8 mouse cellular contexts compared by ENCODE assay signal in the genomic region with DNA sequence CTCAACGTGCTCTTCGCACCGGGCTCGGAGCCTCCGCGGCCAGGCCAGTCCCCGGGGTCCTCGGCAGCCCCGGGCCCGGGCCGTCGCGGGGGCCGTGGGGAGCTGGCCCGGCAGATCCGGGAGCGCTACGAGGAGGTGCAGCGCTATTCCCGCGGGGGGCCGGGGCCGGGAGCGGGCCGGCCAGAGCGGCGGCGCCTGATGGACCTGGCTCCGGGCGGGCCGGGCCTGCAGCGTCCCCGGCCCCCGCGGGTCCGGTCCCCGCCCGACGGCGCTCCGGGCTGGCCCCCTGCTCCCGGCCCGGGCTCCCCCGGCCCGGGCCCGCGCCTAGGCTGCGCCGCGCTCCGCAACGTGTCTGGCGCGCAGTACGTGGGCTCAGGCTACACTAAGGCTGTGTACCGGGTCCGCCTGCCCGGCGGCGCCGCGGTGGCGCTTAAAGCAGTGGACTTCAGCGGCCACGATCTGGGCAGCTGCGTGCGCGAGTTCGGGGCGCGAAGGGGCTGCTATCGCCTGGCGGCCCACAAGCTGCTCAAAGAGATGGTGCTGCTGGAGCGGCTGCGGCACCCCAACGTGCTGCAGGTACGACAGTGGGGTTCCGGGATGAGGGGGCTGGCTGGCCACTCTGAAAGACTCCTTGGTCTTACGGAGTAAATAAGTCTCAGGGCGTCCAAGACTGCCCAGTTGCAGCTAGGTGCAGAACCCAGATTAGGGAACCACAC. TPM values are rescaled to one million over a fixed set of nuclear protein-coding genes. Genes with fewer than 3 reads are reported as not detected.
DNase-seq lines count a peak whose midpoint lies in the region; ATAC-seq and TF ChIP-seq lines count a peak whose summit lies in the region.

No protein-coding gene starts in this region.

- peak overlapping the region; percentile 92 for H3K9ac ChIP-seq in limb, embryonic 11.5 days (ENCODE audit: low read length)
- H3K9ac ChIP-seq in midbrain, postnatal 0 days (replicated peaks; ENCODE audit: low read length, poor library complexity, severe bottlenecking) = peak overlapping the region; percentile 91

- H3K4me2 ChIP-seq in limb, embryonic 11.5 days (ENCODE audit: low read depth, severe bottlenecking) = peak overlapping the region; percentile 80
- peak overlapping the region; percentile 96 for H3K4me2 ChIP-seq in midbrain, postnatal 0 days (ENCODE audit: low read depth, low read length, poor library complexity, severe bottlenecking)

- peak; percentile 56 for DNase-seq in gastrocnemius, postnatal 14 days
- no peak for DNase-seq in gastrocnemius, postnatal 36 days
- peak; percentile 60 for DNase-seq in Muller cell, postnatal 12 days (ENCODE audit: inconsistent ontology term)
- DNase-seq in heart, postnatal 36 days = peak; percentile 47 to 63
- peak; percentile 58 for DNase-seq in limb, embryonic 11.5 days (ENCODE audit: low spot score)
- peak; percentile 53 for DNase-seq in midbrain, postnatal 0 days (ENCODE audit: low spot score)

- no peak for ATAC-seq in limb, embryonic 11.5 days (ENCODE audit: insufficient number of reproducible peaks, low FRiP score, low TSS enrichment, low read depth)
- ATAC-seq in midbrain, postnatal 0 days (ENCODE audit: low FRiP score) = peak; percentile 59
- no peak for ATAC-seq in inflammation-experienced regulatory T-cells, adult 6 months

- under 1% methylated on average over 54 of the region's 80 CpGs for WGBS in limb, embryonic 11.5 days
- under 1% methylated on average over 50 of the region's 80 CpGs for WGBS in midbrain, postnatal 0 days

- H3K4me3 ChIP-seq in cortical plate, adult 2 months (ENCODE audit: insufficient read depth, low read length) = peak overlapping the region; percentile 42
- peak overlapping the region; percentile 65 for H3K4me3 ChIP-seq in limb, embryonic 11.5 days (ENCODE audit: low read depth, low read length)
- peak overlapping the region; percentile 74 for H3K4me3 ChIP-seq in midbrain, postnatal 0 days (ENCODE audit: low read depth, low read length)

- peaks cover 7% of the 10 kb centered on the region for H3K4me1 ChIP-seq in cortical plate, adult 2 months (ENCODE audit: control insufficient read depth, insufficient read depth, low read length)
- peaks cover 40% of the 10 kb centered on the region for H3K4me1 ChIP-seq in limb, embryonic 11.5 days (ENCODE audit: control insufficient read depth, insufficient read depth, low read length)
- peaks cover 12% of the 10 kb centered on the region; the same call in 1 of the 2 replicates for H3K4me1 ChIP-seq in midbrain, postnatal 0 days (ENCODE audit: insufficient read depth, low read length)

- TF ChIP-seq POLR2A in cortical plate, adult 2 months (IDR thresholded peaks at IDR 0.05; ENCODE audit: extremely low read depth, insufficient read depth, low read length) = no peak

- H3K9me3 ChIP-seq in limb, embryonic 11.5 days (ENCODE audit: control insufficient read depth, low read length) = no peaks in the 10 kb centered on the region
- no peaks in the 10 kb centered on the region for H3K9me3 ChIP-seq in midbrain, postnatal 0 days (ENCODE audit: low read length)

- no peak for TF ChIP-seq CTCF in cortical plate, adult 2 months (IDR thresholded peaks at IDR 0.05; ENCODE audit: extremely low read depth, insufficient read depth, low read length)
- no peak for TF ChIP-seq CTCF in midbrain, postnatal 0 days (IDR thresholded peaks at IDR 0.05)

- H3K36me3 ChIP-seq in limb, embryonic 11.5 days (ENCODE audit: control insufficient read depth, insufficient read depth, low read length) = no peaks in the 10 kb centered on the region
- H3K36me3 ChIP-seq in midbrain, postnatal 0 days (ENCODE audit: insufficient read depth, low read length) = no peaks in the 10 kb centered on the region; the same call in 1 of the 2 replicates

- H3K27ac ChIP-seq in cortical plate, adult 2 months (ENCODE audit: insufficient read depth, low read length) = no peak overlapping the region
- peak overlapping the region; percentile 81 for H3K27ac ChIP-seq in limb, embryonic 11.5 days (replicated peaks; ENCODE audit: low read depth, low read length)
- H3K27ac ChIP-seq in midbrain, postnatal 0 days (ENCODE audit: low read depth, low read length) = peak overlapping the region; percentile 70

- peaks cover 66% of the 10 kb centered on the region for H3K27me3 ChIP-seq in limb, embryonic 11.5 days (ENCODE audit: control insufficient read depth, insufficient read depth, low read length)
- peaks cover 33% of the 10 kb centered on the region for H3K27me3 ChIP-seq in midbrain, postnatal 0 days (ENCODE audit: insufficient read depth, low read length)

- intact Hi-C loops in gastrocnemius, postnatal 14 days (cut with DNase I; ENCODE audit: low total_unique reads) = no loop called here
- intact Hi-C loops in gastrocnemius, postnatal 36 days (cut with DNase I) = loop anchor here (5.0 kb wide), 1 partner anchor 58 kb away; no protein-coding TSS in a partner anchor
- intact Hi-C loops in heart, postnatal 36 days (cut with DNase I) = loop anchor here (5.0 kb wide), 1 partner anchor 137 kb away; the partner anchor contains the start of gene Eml4

RNA-seq across cellular contexts. Expression of gene Pkdcc, which starts 0.6 kb away (rescaled TPM):
- 10 to 100 TPM; 56.6 to 62.4 TPM for total RNA-seq in gastrocnemius, postnatal 14 days (2021)
- total RNA-seq in gastrocnemius, postnatal 36 days (2021) = 10 to 100 TPM; 86.3 to 90.2 TPM
- polyA plus RNA-seq in cortical plate, adult 2 months (2012; rRNA removed) = 19.2 and 21.8 TPM in 2 replicates
- 10 to 100 TPM; 34.5 to 37.4 TPM for total RNA-seq in heart, postnatal 36 days (2021)
- 21.8 and 22.6 TPM in 2 replicates for polyA plus RNA-seq in limb, embryonic 11.5 days (2014; fragmentation: Nextera tagmentation; extraction: Ambion mirVana)
- total RNA-seq in midbrain, postnatal 0 days (2014; rRNA removed) = 27.8 and 33.7 TPM in 2 replicates
- polyA plus RNA-seq in midbrain, postnatal 0 days (2015; fragmentation: Nextera tagmentation; extraction: Ambion mirVana) = 2.1 and 2.2 TPM in 2 replicates
- polyA plus RNA-seq in inflammation-experienced regulatory T-cells, adult 6 months (2017; shearing (Covaris generic)) = under 1 TPM in 2 of 3 experiments, not detected in 1; 0.67 to 0.78 TPM

Comparison
In these comparisons a context has a peak if more than half of its experiments do, and no peak if none do; other contexts are left out.
1. DNase-seq: peak in gastrocnemius, postnatal 14 days (single experiment), Muller cell, postnatal 12 days (single experiment), heart, postnatal 36 days (2 of 2), limb, embryonic 11.5 days (single experiment) and midbrain, postnatal 0 days (single experiment); none in gastrocnemius, postnatal 36 days (0 of 2).
2. Peak in every context shown above with its lines, with median percentiles within 50 percentile points of each other: H3K4me3 ChIP-seq.